ENCODE assay signal across 21 mouse cellular contexts in genomic region chr17:71579176-71579705, GRCm38 (mm10). TPM values are rescaled to one million over a fixed set of nuclear protein-coding genes. Genes with fewer than 3 reads are reported as not detected.
"Had no signal": no experiment of that assay in that cellular context is flagged by ENCODE, and none has a peak within 500 bp of the region (broad histone marks: within the 10 kb centered on the region; RNA-seq: fewer than 3 reads in every experiment).

No protein-coding gene starts in this region.

- H3K9me3 ChIP-seq: intestine, embryonic 15.5 days; kidney, embryonic 15.5 days; liver, embryonic 13.5 days; megakaryocyte, embryonic 14.5 days had no signal

- H3K27me3 ChIP-seq: intestine, embryonic 15.5 days; kidney, embryonic 15.5 days; liver, embryonic 13.5 days; megakaryocyte, embryonic 14.5 days had no signal

- H3K4me2 ChIP-seq: intestine, embryonic 15.5 days; kidney, embryonic 15.5 days; liver, embryonic 13.5 days; midbrain, embryonic 11.5 days had no signal

- ATAC-seq: intestine, embryonic 15.5 days had no signal

- H3K9ac ChIP-seq: intestine, embryonic 15.5 days; kidney, embryonic 15.5 days; liver, embryonic 13.5 days had no signal

- H3K4me3 ChIP-seq: intestine, embryonic 15.5 days; kidney, embryonic 15.5 days; left cerebral cortex, adult 2 months; liver, embryonic 13.5 days; megakaryocyte, embryonic 14.5 days had no signal

- H3K27ac ChIP-seq: intestine, embryonic 15.5 days; kidney, embryonic 15.5 days; left cerebral cortex, adult 2 months; liver, embryonic 13.5 days; macrophage had no signal

- H3K36me3 ChIP-seq: intestine, embryonic 15.5 days; kidney, embryonic 15.5 days; liver, embryonic 13.5 days had no signal

- DNase-seq: kidney, adult 8-10 months; kidney, postnatal 10 days; kidney, postnatal 36 days; layer of hippocampus, postnatal 36 days; liver, embryonic 13.5 days; lung, adult 2 months; lung, postnatal 14 days; midbrain, embryonic 14.5 days; right cerebral cortex, adult 18-20 months; right cerebral cortex, postnatal 14 days; right cerebral cortex, postnatal 4 days; spleen, adult 18-20 months; thymus, adult 18-20 months; thymus, postnatal 36 days had no signal

- H3K4me1 ChIP-seq: intestine, embryonic 15.5 days; kidney, embryonic 15.5 days; liver, embryonic 13.5 days had no signal

RNA-seq across cellular contexts. Expression of gene Spdya, which starts 27.4 kb away (rescaled TPM):
- total RNA-seq: liver, adult 2 months had no signal
- polyA plus RNA-seq: liver, adult 2 months; lung, adult 2 months had no signal

RNA-seq across cellular contexts. Expression of gene Ndc80, which starts 52.6 kb away (rescaled TPM):
- polyA plus RNA-seq: liver, adult 2 months had no signal
